Mouse (Mus musculus) megakaryocyte, embryonic 14.5 days (primary cell): ENCODE measurements around the gene Zfp592.

Source experiments
- FLI1 ChIP-seq: IDR thresholded peaks from 2 replicates; pipeline ENCODE4 v1.6.1; 2012; ENCODE audit warnings: low read length, inconsistent platforms, mixed read lengths
- GATA1 ChIP-seq: IDR thresholded peaks from 3 replicates; pipeline ENCODE4 v1.6.1; 2012; ENCODE audit warnings: mixed read lengths, low read length, inconsistent platforms, borderline replicate concordance

- TF ChIP-seq GATA1: no peak
- TF ChIP-seq FLI1: no peak
Measured at GRCm38 (mm10) chr7:80970913-80971312, 22.6 kb upstream of the Zfp592 start.
